Mouse (Mus musculus): Measurements from ENCODE around the gene Ypel2.
A peak's percentile ranks its signal among the peaks of the same experiment; 100 is the strongest.

The Ypel2 gene

DNA sequence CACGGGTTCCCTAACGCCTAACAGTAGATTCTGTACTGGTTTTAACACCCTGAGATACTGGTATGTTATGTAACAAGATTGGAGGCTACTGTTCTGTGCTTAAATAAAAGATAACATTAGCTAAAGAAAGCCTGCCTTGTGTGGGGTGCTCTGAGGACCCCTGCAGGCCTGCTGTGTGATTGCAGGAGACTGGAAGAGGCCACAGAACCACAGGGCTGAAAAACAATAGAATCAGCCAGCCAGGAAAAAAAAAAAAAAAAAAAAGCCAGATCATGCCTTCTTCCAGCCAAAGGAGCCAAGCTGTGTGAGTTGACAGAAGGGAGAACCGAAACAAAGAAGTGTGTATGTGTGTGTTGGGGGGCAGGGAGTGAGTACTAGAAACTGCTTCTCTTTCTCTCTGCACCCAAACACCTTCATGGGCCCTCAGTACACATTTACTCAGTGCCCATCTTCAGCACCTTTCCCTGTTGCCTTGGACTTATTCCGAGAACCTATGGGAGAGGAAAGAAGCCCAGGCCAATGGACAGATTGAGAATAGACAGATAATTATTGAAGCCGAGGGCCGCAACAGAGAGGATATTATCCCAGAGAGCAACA, 2.2 kb upstream of the Ypel2 start:
- DNase-seq (ENCODE audit: low spot score in 2 of 2), result peak in 1 of 2 experiments; percentile 84

DNA sequence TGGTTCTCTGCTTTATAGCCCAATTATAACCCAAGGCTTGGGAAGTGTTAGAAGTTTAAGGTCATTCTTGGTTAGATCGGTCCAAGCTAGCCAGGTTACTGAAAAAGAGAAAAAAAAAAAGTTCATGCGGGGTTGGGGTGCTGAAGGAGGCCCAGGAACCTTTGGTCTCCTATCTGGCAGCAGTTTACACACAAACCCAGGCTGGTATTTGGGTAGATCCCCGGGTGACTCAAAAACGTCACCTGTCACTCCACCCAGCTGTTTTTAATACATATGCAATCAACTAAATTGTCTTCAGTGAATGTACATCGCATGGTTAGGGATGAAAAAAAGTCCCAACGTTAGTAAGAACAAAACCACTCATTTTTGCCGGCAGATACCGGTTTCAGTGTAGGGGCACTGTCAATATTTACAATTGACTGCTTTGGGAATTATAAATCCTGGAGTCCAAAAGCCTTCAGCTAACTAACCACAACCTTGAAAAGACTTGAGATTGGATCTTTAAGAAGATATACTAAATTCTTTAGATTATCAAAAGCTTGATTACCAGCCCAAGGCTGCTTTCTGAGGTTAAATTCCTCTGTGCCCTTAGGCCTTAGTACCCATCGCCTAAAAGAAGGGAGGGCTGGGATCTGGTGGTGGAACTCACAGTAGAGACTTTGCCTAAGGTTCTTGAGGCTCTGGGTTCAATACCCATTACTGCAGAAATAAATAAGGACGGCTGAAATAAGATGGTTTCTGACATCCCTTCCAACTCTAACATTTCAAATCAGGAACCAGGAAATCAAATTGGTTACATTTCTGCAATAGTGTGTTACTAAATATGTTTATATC, 1.5 kb upstream of the Ypel2 start:
- no peak for DNase-seq (ENCODE audit: low spot score in 2 of 2)

DNA sequence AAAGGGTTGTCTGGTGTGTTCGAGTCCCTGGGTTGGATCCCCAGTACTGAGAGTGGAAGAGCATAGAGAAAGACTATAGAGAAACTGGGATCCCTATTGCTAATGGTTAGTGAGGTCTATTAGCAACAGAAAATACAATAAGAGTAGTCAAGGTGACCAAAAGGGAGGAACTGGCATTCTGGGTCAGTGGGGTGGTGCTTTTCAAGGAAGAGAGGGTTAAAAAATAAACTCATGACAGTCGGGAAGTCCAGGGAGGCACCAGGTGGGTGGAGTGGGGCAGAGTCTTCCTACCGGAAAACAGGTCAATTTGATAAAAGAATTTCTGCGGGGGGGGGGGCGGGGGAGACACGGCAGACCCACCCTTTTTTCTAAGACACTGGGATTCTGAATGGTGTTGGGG, 823 bp upstream of the Ypel2 start:
- DNase-seq (ENCODE audit: low spot score in 2 of 2), result no peak

DNA sequence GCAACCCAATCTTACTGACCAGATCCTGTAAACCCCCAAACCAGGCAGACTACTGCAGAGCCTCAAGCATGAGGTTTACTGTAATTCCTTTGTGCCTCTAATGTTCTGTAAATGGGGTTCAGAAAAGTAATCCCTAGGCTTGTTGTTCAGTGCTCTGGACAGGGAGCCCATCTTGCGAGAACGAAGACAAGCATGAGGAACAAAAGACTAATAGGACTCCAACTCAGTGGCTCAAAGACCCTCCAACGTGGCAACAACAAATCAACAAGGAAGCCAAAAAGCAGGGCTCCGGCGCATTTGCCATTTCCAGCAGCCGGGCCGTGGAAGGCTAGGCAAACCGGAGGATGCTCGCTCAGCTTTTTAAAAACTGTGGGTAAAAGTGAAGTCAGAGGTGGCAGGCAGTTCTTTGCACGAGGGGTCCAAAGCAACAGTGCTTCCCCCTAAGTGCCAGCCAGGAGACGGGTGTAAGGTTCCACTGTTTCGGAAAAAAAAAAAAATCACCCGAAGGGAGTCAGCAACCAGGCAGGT, 982 bp downstream of the Ypel2 start:
- no peak for DNase-seq (ENCODE audit: low spot score in 2 of 2)

DNA sequence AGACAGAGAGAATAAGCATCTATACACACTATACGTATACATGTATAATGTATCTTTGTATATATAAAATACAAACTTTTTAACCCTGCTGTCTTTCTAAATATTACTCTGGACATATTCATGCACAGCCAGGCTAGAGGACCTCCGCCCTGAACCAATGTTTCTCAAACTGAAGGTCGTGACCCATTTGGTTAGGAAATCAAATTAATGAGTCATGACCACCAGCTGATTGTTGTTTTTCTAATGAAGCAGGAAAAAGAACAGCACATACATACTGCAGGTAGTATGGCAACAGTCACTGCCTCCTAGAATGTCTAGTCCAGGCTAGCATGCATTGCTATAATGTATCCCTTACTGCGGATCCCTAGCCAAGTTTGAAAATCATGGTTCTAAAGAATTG, 2.3 kb downstream of the Ypel2 start:
- no peak for DNase-seq (ENCODE audit: low spot score in 2 of 2)

DNA sequence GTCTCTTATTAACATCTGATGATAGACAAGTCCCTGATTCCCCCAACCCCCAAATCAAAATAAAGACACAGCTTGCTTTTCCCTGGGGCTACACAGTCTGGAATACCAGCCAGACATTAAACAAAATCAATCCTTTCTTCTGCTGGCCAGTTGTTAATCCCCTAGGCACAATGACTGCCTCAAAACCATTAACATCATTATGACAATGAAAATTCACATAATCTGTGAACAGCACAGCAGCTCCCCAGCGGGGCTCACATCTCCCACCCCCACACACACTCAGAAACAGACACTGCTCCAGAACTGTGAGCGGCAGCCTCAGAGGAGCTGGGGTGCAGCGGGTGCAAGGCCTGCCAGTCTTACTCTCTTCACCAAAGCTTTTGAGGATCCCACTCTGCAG, 3.2 kb downstream of the Ypel2 start:
- no peak for DNase-seq (ENCODE audit: low spot score in 2 of 2)

DNA sequence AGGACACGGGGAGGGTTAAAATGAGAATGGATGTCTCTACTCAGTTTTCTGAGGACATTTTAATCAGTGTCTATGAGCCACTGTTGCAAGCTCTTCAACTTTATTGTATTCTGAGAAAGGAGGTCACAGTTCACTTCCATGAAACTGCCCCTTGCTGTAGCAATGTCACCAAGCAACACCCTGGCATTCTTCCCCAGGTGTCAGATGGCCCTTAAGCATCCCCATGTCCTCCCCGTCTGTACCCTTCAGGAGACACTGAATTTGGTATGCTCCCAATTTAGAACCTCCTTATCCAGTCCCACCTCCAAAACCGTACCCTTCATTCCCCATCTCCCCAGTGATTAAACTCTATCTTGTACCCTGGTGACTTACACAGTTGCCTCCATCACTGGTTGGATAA, 8.5 kb downstream of the Ypel2 start:
- DNase-seq (ENCODE audit: low spot score in 2 of 2), result no peak

DNA sequence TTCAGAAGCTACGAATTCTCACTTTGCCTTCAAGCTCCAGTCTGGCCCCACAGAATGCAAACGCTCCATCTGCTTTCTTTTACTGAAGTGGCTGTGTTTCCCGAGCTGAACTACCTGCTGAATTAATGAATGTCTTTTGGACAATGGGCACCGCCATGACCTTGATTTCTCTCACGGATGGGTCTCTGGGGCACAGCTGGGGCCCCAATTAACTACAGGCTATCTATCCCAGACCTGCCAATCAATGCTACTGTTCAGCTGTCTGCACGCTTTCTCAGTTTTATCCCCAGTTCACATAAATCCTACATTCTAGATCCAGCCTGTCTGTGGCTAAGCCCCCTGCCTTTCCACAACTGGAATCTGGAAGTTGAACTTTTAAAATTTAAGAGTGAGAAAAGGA, 10.5 kb downstream of the Ypel2 start:
- DNase-seq (ENCODE audit: low spot score in 2 of 2), result no peak

DNA sequence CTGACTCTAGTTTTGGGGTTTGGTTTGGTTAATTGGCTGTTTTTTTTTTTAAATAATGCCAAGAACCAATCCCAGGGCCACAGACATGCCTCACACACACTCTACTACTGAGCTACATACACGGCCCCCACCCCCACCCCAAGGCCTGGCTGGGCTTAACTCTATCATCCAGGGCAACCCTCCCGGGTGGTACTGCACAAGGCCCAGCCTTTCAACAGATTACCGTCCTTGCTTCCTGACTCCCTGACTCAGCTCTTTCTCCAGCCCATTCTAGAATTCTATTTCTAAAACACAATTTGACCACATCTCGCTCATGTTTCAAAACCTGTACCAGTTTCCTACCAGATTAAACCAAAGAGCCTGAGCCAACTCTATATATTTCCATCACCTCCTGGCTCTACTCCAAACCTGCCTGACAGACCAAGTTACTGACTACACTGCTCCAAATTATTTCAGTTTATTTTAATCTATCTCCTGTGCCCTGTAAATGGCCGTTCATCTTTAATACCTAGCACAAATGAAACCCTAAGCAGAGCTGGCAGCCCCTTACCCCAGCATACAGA, 12.2 kb downstream of the Ypel2 start:
- no peak for DNase-seq (ENCODE audit: low spot score in 2 of 2)

DNA sequence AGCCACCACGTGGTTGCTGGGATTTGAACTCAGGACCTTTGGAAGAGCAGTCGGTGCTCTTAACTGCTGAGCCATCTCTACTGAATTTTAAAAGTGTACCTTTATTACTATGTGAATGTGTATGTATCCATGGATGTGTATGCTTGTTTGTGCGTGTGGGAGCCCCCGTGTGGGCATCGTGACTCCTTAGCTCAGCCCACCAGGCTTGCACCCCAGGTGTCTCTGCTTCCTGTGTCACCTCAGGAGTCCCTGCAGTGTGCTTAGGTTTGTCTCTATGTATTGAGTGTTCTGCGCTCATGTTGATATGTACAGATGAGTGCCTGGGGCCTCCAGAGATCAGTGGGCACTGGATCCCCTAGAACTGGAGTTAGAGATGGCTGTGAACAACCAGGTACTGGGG, 13.0 kb downstream of the Ypel2 start:
- no peak for DNase-seq (ENCODE audit: low spot score in 2 of 2)

DNA sequence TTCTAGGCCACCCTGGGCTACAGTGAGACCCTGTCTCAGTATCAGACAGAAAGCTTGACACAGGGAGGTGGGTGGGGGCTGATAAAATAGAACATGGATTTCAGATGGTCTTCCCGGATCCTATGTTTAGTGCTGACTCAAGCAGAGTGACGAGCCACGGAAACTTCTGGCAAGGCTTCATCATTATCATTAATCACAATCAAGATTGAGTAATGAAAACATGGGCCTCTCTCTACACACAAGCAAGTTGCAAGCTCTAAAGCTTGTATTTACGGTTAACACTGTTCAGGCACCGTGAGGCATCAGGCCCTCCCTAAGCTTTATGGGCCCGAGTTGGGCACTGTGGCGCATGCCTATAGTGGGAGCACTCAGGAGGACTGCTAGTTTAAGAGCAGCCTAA, 13.7 kb downstream of the Ypel2 start:
- DNase-seq (ENCODE audit: low spot score in 2 of 2), result no peak

DNA sequence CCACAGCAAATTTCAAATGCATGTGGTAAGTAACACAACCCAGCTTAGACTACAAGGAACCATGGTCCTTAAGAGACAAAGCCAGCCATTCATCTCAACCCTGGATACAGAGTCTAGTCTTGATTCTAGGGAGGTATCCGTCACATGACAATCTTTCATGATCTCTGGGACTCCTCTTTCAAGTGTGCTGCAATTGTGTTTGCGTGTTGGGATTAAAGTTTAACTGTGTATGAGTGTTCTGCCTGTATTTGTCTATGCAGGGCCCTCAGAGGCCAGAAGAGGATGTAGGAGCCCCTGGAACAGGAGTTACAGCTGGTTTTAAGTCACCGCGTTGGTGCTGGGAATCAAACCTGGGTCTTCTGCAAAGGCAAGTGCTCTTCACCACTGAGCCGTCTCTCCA, 16.3 kb downstream of the Ypel2 start:
- no peak for DNase-seq (ENCODE audit: low spot score in 2 of 2)

DNA sequence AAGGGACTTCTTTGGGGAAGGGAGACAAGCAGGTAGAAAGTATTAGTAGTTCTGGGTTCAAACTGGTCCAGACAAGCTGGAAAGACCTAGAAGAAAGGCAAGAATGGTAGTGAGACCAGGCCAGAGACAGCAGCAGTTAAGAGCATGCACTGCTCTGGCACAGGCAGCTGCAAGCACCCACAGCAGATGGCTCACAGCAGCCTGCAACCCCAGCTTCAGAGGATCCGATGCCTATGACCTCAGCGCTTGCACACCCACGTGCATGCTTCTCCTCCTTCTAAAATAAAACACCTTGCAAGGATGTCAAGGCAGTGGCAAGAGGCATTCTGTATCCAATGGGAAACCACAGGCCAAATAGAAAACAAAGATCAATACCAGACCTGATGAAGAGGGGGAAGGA, 19.1 kb downstream of the Ypel2 start:
- no peak for DNase-seq (ENCODE audit: low spot score in 2 of 2)

DNA sequence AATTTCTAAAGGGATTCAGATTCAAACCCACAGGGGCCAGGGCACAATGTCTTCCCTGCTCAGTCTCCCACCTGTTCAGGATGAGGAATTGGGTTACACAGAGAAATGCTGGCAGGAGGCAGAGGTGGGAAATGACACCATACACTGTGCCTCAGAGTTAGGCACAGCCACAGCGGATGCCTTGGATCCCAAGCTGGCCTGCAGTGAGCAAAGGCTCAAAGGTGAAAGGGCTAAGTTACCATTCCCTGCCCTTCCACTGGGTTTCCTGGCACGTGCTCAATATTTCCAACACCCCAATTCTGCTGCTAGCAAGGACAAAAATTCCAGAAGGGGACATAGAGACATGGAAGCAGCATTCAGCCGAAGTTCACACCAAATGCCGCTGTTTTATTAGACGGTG, 20.3 kb downstream of the Ypel2 start:
- DNase-seq (ENCODE audit: low spot score in 2 of 2), result no peak

DNA sequence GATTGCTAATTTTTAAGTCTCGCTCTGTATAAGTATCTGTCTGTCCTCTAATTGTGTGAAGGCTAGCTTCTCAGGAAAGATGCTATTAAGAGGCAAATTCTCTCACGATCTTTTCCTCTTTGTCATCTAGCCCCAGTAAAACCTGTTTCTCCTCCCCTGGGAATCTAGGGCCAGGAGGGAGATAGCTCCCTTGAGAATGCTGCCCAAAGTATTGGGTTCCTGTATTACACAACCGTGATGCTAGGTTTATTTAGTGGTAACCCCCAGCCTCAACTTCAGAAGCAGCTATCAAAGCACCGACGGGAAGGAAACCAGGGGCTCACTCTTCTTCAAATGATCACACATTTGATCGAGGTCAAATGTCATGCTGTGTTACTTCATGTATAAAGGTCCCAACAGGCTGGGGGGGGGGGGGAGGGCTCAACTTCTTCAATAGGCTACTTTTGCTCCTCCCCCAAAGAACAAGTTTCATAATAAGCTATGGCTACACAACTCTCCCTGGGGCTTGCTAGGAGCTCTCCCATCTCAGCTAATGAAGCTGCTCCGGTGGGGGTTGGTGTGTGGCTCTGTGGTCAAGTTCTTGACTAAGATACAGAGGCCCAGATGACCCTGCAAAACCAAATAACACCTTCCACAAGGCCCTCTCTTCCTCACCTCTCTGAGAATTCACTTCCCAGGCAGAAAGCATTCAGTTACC, 22.3 kb downstream of the Ypel2 start:
- no peak for DNase-seq (ENCODE audit: low spot score in 2 of 2)

DNA sequence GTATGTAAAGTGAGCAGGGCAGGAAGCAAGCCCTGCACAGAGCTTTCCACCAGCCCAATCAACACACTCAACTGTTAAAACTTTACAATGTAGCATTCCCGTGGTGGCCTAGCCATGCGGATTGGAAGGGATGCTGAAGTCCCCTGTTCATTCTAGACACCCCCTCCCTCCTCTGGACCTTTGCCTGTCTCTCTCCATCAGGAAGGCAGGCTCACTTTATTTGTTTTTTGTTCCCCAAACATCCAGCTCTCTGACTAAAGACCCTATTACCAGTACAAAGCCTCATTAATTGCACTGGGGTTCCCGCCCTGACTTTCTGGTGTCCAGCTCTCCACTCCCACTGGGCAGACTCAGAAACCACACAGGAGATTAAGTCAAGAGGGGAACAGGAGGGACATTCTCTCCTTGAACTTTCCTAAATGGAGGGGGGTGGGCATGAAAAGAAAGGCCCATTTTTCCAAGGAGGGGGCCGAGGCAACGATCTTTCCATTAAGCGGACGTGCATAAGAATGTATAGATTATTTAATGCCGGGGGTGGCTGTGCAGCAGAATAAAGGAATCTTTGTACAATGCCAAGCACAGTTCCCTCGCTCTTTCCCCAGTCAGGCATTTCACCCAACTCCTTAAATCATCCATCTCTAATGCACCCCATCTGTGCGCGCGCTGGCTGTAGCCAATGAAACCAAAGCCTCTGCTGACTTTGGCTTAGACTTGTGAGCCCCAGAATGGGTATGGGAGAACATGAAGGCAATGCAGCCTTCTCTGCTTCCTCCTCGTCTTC, 24.3 kb downstream of the Ypel2 start:
- no peak for DNase-seq (ENCODE audit: low spot score in 2 of 2)

DNA sequence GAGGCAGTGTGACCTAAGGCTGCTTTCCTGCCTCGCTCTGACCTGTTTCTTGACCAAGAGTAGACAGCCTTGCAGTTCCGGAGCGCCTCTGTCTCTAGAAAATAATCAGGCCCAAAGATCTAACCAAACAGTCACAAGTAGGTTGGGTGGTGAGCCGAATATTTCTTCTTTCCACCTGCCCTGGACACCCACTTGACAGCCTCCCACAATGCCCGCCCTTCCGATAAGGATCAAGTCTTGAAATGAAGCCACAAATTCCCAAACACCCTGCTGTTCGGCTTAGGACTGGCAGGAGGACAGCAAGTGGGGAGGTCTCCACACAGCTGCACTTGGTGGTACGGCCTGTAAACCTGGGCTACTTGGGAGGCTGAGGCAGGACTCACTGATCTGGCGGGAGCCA, 26.0 kb downstream of the Ypel2 start:
- no peak for DNase-seq (ENCODE audit: low spot score in 2 of 2)

DNA sequence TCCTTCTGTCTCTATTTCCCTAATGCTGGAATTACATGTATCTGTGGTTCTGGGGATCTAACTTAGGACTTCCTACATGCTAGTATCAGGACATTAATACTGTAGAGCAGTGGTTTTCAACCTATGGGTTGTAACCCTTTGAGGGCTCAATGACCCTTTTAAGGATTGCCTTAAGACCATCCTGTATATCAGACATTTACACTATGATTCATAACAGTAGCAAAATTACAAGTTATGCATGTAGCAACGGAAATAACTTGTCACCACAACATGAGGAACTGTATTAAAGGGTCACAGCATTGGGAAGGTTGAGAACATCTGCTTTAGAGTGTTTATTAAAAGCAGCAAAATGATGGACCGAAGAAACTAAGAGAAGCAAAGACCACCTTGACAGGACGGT, 26.8 kb downstream of the Ypel2 start:
- DNase-seq (ENCODE audit: low spot score in 2 of 2), result no peak

DNA sequence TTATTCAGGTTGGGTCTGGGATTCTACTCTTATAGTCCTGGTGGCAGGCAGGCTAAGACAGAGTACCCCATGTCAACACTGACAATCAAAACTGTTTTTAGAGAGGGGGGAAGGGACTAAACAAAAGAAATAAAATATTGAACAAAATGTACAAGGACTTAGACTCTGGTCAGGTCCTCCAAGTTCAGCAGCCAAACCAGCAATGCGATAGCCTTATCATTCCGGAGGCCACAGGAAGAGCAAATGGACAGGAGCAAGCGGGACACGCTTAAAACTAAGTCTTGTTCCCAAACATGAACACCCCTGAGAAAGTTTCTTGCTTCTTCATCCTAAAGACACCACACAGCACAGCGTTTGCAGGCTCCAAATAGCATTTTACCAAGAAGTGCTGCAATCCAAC, 28.4 kb downstream of the Ypel2 start:
- no peak for DNase-seq (ENCODE audit: low spot score in 2 of 2)

DNA sequence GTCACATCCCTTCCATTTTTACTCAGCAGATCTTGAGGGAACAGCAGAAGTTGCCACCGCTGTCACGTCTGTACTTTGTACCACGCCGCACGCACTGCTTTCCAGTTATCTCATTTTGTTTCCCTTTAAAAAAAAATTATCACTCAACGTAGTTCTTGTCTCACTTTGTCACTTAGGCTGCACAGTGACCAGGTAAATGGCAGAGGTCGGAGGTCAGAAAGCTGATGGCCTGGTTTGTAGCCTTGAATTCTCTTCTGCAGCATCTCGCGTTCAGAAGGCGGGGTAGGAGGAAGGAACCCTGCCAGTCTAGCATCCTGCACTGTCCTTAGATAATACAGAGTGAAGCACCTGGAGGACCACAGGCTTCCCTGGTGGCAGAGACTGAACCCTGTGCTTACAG, 29.8 kb downstream of the Ypel2 start:
- DNase-seq (ENCODE audit: low spot score in 2 of 2), result no peak

DNA sequence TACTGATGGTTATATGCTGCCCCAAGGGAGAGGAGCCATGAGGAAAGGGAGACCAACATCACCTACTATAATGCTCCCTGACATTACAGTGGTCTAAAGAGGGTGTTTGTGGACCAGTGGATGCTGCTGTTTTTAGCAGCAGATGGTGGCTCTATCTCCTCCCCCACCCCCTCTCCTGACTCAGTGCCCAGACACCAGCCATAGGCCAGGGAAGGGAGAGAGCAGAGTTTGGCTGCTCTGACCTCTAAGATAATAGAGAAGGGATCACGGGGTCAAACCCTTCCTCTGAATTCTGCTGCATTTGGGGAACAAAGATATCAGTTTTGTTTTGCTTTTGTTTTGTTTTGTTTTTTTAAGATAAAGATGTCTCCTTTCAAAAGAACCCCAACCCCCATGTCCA, 30.5 kb downstream of the Ypel2 start:
- no peak for DNase-seq (ENCODE audit: low spot score in 2 of 2)

DNA sequence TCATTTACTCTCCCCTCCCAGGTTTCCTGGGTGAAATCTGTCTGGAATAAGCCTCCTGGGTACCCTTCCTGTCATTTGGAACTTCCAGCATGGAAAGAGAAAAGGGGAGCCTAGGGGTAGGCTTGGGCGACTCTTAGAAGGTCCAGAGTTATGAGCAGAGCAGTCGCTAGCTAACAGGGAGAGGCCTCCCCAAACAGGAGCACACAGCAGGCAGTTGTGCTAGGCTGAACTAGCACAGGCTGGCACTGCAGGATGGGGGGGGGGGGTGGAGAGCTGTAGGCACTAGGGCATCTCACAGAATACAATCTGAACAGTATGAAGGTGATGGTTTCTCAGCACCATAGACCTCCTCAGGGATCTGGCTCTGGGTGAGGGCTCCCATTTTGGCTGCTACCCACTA, 31.1 kb downstream of the Ypel2 start:
- no peak for DNase-seq (ENCODE audit: low spot score in 2 of 2)
